Mouse (Mus musculus): ENCODE measurements around the gene Blm.

Gene Blm

DNA sequence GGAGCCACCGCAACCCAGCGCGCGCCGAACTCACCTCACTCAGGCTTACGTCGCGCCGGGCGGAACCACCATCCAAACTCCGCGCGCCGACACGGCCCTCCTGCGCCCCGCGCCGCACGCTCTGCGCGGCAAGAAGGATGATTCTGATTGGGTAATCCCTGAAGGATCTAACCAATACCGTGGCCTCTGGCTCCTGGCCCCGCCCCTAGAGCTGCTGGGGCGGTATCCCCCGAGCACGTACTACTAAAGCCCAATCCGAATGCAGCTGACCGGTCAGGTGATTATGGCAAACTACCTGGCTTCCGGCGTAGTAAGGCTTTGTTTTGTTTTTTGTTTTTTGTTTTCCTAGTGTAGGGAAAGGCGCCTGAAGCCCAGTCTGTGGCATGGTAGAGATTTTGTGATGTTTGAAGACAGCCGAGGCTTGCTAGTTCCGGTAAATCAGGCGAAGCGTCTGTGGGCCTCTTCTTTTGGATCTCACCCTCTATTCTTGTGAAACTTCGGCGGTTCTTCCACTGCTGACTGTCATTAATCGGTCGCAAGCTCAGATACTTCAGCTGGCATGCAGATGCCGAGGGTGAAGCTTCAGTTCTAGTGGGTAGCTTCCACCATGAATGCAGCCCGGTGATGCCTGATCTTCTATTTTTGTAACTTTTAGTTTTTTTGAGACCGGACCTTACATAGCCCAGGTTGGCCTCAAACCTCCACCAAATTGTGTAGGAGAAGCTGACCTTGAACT, at the start of gene Blm:
Gene Blm, minus strand, starts transcription at position 111 of the 736 bp plus-strand sequence.
- peak; percentile 88 for DNase-seq (ENCODE audit: low spot score)

DNA sequence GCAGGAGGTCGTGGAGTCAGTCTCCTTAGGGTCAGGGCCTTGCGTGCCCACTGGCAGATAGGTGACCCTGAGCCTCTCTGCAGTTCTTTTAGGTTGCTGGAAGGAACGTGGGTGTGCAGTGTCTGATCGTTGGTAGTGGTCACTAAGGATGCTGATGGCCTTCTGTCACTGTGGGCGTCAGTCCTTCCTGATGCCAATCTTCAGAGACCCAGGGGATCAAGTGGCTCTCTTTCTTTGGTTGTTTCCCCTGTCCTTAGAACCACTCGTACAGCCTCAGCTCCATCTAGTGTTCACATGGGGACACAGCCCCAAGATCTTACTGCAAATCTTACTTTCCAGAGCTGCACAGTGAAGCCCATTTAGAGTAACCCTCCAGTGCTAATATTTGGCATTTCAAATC, 49.1 kb upstream of the Blm start:
- DNase-seq (ENCODE audit: low spot score): peak; percentile 63

DNA sequence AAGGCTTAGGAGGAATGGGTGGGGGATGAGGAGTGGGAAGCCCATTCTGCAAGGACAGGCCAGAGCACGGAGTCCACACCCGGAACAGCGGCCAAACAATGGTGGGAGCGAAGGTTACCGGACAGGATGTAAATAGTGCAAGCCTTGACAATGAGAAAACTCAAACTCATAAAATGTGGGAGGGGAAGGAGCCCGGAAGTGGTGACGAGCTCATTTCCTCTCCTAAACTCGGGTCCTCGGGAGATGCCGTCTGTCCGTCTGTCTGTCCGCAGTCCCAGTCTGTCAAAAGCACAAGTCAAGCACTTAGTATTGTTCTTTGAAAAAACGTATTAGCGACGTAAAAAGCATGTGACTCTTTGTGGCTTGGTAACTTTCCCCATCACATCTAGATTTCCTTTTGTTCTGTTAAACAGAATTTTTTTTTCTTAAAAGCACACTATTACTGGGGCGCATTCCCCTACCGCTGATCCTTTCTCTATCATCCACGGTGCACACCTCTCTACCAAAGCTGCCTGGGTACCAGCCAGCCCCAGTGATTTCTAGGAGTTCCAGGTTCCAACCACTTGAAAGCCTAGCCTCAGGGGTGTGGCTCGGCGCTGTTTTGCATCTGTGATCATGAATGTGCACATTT, 48.0 kb upstream of the Blm start:
- DNase-seq (ENCODE audit: low spot score): no peak

DNA sequence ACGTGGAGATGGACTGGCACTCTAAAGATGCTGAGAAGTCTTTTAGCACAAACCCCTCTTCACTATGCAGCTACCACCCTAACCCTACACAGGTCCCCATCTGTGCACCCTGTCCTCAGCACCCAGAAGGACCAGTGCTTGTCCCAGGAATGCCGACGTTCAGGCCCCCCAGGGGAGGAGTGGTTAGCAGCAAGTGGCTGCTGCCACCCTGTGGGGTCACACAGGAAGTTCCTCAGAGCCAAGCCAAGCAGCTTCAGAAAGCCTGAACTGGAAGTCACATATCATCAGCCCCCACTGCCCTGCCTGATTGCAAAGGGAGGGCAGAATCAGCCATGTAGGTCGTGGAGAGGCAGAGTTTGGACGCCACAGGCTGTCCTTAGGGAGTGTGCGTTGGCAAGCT, 45.4 kb upstream of the Blm start:
- no peak for DNase-seq (ENCODE audit: low spot score)

DNA sequence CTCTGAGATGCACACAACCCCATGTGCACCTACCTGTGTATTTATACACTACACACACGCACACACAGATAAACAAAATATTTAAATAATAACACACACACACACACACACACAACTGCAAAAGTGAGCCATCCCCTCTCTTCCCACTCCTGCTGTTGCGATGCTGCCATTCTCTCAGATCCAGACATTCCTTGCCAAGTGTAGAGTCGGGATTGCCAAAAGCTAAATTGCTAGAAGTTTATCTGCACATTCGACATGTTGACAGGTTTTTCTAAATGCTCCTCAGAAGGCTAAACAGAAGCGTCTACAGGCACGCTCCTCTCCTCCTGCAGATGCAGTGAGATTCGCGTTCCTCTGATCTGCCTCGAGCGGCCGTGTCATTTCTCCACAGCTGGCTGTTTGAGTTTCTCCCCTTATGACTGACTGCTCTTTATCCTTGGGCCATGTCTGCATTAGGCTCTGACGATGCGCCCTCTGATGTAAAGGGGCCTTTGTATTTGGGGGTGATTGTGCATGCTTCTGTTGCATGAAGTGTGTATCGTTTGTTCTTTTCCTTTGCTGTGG, 42.6 kb upstream of the Blm start:
- DNase-seq (ENCODE audit: low spot score): no peak

DNA sequence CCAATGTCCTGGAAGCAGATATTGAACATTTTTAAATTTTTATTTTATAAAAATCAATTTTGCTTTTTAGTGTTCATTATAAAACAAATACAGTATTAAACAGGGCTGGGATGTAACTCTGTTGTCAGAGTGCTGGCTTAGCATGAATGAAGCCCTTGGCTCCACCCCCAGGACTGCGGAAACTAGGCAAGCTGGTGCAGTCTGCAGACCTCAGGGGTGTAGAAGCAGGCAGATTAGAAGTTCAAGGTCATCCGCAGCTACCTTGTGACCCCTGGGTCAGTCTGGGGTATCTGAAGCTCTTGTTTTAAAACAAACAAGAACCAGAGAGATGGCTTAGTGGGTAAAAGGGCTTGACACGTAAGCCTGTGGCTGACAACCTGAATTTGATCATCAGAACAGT, 41.7 kb upstream of the Blm start:
- no peak for DNase-seq (ENCODE audit: low spot score)

DNA sequence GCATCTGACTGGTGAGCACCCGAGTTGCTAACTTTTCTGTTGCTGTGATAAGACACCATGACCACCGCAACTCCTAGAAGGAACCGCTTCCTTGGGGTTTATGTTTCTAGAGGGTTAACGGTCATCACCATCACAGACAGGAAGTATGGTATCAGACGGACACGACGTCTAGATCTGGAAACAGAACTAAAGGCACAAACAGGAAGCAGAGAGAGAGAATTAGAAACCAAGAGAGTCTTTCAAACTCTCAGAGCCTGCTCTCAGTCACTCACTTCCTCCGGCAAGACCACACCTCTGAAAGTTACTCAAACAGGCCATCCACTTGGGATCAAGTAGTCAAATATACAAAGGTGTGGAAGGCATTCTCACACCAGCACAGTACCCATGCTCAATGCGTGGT, 40.8 kb upstream of the Blm start:
- DNase-seq (ENCODE audit: low spot score): no peak

DNA sequence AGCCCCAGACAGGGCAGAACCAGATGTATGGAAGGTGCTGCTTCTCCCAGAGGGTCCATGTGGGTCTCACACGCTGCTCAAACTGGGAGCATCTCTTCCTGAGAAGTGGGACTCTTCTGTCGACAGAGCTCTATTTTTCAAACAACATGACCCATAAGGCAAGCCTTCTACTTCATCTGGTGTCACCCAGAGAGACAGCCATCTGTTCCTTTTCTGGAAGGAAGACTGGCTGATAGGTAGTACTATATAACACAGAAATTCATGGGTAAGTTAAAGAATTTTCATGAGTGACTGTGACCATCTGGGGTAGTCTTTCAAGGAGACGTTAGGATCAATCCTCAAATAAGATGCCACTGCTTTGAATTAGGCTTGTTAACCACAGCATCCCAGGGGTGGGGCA, 38.2 kb upstream of the Blm start:
- no peak for DNase-seq (ENCODE audit: low spot score)

DNA sequence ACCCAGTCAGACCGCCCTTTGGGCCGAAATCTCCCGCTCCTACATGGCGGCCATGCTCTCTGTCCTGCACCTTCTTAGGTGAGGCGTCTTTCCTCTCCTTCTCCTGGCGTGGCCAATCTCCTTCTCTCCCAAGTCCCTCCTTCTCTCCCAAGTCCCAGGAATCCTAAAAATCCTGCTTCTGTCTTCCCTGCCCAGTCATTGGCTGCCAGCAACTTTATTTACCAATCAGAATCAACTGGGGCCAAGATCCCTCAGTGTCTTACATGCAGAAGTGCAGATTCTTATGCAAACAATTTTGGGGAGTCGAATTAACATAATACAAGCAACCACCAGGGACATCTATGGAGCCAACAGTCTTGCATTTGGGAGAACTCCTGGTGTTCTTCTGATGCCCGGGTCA, 33.1 kb upstream of the Blm start:
- no peak for DNase-seq (ENCODE audit: low spot score)

DNA sequence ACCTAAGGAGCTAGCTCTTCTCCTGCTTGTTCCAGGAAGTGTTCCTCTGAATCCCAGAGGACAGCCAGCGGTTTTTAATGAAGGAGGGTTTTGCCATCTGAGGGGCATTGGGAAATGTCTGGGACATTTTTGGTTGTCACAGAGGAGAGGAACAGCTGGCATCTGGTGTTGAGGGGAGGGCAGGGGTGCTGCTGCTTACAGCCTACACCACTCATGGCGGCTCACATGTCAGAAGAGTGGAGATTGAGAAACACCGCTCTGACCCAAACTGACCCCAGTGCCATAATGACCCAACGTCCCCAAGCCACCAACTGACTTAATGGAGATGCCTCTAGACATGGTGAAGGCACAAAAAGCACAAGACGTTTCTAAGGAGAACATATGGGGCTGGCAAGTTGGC, 27.0 kb upstream of the Blm start:
- no peak for DNase-seq (ENCODE audit: low spot score)

DNA sequence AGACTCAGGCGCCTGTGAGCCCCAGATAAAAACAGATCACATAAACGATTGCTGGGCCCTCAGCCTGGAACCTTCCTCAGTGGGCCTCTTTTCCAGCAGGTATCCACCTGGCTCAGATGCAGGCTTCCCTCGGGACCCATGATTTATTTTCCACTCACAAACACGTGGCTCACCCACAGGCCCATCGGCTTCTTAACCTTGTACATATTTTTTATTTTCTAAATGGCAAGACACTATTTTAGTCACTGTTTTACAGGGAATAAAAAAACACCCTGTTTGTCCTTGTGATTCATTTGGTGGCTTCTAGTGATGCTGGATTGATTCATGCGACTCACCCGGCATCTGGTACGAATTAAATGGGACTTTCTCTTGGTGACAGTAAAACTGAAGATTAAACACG, 26.4 kb upstream of the Blm start:
- no peak for DNase-seq (ENCODE audit: low spot score)

DNA sequence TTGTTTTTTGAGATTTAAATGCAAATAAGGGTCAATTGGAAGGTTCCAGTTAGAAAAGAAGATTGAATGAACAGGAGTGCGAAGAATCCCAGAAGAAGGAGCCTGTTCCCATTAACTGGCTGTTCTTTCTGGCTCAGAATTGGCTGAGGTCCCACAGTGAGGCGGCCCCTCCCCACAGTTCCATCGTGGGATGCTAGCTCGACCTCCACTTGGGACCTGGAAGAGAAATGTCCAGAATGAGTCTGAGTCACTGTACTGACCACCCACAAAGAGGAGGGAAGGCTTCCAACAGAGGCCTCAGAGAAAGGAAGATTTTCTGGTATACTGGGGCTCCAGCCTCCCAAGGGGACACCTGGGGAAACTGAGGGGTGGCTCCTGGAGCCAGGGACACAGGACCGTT, 23.7 kb upstream of the Blm start:
- DNase-seq (ENCODE audit: low spot score): no peak

DNA sequence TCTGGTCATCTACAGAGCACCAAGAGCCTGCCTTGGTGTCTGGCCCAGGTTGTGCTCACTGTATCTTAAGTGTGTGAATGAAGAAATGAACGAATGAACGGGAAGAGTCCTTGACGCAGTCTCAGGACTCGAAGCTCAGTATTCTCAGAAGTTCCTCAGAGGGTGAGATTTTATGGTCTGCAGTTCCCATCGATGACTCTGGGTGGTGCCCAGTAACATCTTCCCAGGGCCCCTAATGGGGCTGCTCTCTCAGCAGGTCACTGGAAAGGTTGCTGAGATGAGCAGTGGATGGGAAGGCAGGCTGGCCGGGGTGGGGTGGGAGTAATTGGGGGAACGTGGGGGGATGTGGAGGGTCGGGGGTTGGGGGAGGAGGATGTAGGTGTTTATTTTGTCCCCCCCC, 23.2 kb upstream of the Blm start:
- no peak for DNase-seq (ENCODE audit: low spot score)

DNA sequence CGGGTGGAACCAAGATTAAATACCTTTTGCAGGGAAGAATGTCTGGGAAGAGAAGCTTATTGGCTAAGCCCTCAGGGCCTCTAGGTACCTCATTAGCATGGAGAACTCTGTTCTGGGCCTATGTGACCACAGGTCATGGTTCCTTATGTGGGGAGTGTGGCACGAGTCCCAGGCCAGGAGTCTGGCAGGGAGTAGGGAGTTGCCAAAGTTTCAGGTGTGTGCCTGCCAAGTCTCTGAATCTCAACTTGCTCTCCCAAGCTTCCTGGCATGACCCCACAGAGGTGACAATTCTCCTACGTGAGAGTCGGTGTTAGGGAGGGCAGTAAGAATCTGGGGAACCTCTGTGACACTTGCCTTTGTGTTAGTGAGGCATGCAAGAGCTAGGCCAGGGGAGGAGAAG, 22.2 kb upstream of the Blm start:
- no peak for DNase-seq (ENCODE audit: low spot score)

DNA sequence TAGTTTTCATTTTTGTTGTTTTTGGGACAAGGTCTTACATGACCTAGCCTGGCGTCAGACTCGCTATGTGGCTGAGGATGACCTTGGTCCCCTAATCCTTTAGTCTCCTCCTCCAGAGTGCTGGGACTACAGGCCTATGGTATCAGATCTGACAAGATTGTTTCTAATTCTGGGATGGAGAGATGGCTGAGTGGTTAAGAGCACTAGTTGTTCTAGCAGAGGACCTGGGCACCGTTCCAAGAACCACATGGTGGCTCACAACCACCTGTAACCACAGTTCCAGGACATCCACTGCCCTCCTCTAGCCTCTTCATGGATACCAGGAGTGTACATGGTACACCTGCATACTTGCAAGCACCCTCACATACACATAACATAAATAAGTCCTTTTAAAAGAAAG, 21.2 kb upstream of the Blm start:
- DNase-seq (ENCODE audit: low spot score): no peak

DNA sequence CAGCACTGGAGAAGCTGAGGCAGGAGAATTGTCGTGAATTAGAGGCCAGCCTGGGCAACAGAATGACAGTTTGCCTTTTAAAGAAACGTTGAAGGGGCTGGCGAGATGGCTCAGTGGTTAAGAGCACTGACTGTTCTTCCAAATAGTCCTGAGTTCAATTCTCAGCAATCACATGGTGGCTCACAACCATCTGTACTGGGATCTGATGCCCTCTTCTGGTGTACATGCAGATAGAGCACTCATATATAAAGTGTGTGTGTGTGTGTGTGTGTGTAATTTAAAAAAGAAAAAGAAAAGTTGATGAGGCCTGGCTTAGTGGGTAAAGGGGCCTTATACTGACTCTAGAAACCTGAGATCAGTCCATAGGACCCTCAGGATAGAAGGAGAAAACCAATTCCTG, 20.2 kb upstream of the Blm start:
- DNase-seq (ENCODE audit: low spot score): no peak

DNA sequence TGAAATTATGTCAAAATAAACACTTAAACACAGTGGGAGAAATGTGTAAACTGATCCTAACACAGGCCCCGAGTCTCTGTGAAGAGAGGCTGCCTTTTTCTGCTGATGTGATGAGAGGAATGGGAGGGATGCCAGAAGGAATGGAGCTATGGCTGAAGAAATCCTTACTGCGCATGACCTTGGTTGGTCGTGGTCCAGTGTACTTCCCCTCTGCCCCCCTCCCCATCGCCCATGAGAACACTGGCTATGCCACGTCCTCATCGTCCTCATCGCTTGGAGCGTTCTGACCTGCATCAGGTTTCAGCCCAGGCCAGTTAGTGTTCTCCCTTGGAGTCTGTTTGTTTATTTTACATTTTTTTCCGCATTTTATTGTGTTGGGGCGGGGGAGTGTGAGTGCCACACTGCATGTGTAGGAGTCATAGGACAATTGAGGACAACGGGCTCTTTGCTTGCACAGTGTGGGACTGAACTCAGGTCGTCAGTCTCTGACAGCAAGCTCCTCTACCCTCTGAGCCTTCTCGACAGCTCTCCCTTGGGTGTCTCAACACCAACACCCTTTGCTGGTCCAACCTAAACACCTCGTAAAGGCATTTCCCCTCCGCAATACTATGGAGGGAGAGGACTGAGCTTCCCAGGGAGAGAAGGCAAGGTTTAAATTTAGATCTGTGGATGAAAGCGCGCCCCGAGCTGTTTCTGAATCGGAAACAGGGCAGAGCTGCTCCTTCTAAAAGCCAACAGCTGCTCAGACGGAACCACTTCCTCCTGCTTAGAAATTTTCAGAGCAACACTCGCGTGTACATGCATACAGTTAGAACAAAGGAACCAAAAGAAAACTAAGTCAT, 19.5 kb upstream of the Blm start:
- DNase-seq (ENCODE audit: low spot score): no peak

DNA sequence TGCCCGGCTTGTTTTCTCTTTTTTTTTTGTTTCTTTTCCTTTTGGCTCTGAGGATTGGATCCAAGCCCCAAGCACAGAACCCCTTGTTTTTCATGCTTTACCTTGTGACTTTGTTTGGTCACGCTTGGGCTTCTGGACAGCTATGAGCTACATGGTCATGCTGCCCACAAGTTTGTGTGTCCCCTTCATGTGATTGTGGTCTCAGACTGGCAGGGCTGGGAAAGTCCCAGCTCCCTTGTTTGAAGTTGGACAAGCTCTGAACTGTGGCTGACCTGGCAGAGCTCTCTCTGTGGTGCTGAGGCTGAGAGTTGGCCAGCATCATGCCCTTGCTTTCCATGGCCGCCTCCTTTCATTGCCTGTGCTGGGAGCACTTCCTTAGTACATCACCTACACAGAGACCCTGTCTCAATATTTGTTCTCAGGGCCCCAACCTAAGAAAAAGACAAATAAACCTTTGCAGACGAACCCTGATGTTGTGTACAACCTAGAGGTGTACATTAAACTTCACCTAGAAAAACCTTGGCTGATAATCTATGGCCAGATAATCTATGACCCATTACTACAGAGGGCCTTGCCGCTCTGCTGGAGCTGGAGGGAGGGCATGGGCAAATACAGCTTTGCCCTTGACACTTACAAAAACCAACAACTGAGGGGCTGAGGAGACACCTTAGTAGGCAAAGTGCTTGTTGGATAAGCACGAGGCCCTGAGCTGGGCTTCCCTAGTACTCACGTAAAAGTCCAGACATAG, 13.8 kb upstream of the Blm start:
- no peak for DNase-seq (ENCODE audit: low spot score)

DNA sequence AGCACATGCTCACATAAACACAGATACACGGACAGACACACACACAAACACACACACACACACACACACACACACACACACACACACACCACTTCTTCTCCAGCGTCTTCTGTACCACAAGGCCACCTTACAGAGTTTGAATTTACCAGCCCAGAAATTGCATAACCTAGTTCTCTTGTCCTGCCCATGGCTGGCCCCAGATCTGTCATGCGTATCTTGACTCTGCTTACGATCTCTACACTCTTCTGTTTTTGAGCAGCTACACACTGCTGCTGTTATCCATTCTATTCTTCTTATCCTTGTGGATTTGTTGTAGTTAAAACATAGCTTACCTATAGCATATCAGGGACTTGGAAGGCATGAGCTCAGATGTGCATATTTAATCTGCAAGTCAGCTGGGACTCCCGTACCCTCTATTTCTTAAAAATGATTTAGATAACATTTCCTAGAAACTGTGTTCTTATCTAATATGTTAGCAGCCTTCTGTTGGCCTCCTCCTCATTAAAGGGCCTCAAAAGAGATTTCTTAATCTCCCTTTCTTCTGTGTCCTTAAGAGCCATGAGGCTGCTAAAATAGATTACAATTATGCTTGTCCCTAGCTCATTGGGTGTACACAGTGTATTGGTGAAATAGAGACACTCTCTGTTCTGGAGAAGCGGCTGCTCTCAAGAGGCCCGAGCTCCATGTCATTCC, 7.4 kb upstream of the Blm start:
- DNase-seq (ENCODE audit: low spot score): no peak

DNA sequence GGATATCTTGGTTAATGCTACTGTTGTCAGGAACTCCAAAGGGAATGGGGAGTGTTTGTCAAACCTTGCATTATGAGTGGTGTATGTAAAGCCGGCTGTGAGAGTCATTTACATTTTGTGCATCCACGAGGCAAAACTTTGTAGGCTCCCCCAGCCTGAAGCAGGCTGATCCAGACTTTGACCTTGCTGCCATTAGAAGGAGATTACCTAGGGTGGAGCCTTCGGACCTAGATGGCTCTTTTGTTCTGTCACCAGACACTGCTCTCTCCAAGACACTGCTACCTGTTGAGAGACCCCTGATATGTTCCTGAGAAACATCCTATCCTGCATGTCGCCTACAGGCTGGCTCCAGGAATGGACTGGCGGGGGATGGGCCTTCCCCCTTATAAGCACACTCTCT, 4.7 kb upstream of the Blm start:
- no peak for DNase-seq (ENCODE audit: low spot score)

DNA sequence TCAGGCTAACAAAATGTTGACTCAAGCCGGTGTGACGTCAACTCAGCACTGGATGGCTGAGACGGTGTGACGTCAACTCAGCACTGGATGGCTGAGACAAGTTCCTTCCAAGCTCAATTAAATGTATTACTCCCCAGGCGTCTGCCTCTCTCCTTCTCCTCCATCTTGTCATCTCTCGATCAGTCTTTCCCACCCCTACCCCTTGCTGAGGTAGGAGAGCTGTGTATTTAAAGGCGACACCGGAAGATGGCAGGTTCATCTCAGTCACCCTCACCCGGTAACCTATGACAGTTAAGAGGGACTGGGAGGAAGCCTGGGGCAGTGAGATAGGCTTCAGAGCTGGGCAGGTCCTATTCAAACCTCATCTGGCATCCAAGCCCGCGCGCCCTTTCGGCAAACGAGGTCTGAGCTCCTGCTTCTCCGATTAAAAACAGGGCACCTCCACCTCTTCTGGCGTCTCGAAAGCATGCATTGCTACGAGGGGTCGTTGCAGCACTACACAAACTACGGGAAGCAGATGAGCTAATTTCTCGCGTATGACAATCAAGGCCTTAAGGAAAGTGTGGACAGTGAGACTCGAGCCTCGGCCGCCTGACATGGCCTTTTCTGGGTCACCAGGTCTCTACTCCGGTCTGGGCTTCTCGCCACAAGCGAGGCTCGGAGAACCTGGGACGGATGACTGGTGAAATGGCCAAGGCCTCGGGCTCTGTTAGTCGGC, 469 bp downstream of the Blm start:
- no peak for DNase-seq (ENCODE audit: low spot score)
